Mouse (Mus musculus) layer of hippocampus, adult 18-20 months (tissue): ENCODE data around the gene Gm49318. TPM values are rescaled to one million over a fixed set of nuclear protein-coding genes. Genes with fewer than 3 reads are reported as not detected.
"Not testable (repeated sequence)": the region's sequence is repeated elsewhere in the genome, so short reads cannot be mapped to it uniquely, and the experiment has no call there.

Source experiments
- DNase-seq, 2 experiments: peaks; one replicate each; pipeline ENCODE4 v3.0.0; 2022; ENCODE audit warnings: low spot score in 2 of 2
- long read RNA-seq: library from polyadenylated mRNA; stranded (forward); transcript quantifications from one replicate; pipeline ENCODE4 v2.0.0, GENCODE M21; 2021
- total RNA-seq, 2 experiments: library from RNA; stranded (reverse); gene quantifications; 2 replicates each; pipeline ENCODE4 v1.2.3; 2021

Gm49318 gene
- 1 to 10 TPM; 2.0 to 4.4 TPM for total RNA-seq
- long read RNA-seq, partial matches to known transcripts: 0 of 3 reads
- long read RNA-seq, other reads (novel, unspliced or antisense): 3 of 3 reads

DNA sequence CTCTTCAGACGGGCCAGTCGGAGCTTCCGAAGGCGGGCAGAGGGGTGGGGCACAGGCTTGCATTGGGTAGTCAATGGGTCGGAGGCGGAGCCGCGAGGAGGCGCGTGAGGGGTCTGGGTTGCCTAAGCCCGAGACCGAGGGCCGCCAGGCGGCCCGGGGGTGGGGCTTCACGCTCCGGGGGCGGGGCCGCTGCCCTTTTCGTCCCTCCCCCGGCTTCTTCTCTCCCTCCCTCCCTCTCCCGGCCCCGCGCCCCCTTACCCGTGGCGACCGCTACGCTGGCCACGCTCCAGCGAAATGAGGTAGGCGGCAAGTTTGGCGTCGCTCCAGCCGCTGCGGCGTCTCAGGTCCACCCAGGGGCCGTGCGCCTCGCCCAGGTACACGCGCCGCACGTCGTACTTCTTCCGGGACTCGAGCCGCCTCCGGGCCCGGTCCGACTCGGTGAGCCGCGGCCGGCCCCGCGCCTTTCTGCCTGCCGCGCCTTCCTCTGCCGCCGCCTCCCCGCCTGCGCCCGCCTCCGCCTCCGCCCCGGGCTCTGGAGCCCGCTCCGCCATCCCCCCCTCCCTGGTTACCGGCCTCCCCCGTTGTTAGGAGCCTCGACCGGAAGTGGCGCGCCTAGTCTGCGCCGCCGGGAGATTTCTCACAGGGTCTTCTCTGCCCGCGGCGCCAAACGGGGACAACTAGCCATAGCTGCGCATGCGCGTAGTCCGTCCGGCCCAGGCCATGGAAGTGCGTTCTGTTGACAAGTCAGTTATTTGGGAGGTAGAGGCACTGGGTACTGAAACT lies at the start of gene Gm49318, which contains the start of gene Zfp653:
Gene Gm49318 (minus strand): TSS at position 469 of the 783 bp plus-strand sequence.
Gene Zfp653 (minus strand): TSS at position 586 of the 783 bp plus-strand sequence.
- peak; percentile 95 to 98 for DNase-seq

DNA sequence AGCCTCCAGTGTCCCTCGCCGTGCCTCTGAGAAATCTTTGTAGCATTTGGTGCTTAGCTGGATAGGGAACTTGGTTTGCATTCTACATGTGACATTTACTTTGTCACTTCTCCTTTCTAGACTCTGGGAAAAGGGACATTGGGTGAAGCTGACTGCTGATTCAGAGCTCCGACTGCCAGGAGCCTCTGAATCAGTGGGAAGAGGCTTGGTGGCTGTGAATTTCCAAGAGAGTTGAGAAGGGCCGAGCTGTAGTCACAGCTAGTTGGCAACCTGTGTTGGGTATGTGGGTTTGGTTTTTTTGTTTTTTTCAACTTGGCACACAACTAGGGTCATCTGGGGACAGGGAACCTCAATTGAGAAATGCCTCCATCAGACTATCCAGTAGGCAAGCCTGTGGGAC lies 48.5 kb upstream of the Gm49318 start:
- peak; percentile 29 to 37 for DNase-seq

- DNase-seq: peak; percentile 19 to 75
These were observed 46.8 kb upstream of the Gm49318 start for GRCm38 (mm10) chr9:22117754-22118456.

DNA sequence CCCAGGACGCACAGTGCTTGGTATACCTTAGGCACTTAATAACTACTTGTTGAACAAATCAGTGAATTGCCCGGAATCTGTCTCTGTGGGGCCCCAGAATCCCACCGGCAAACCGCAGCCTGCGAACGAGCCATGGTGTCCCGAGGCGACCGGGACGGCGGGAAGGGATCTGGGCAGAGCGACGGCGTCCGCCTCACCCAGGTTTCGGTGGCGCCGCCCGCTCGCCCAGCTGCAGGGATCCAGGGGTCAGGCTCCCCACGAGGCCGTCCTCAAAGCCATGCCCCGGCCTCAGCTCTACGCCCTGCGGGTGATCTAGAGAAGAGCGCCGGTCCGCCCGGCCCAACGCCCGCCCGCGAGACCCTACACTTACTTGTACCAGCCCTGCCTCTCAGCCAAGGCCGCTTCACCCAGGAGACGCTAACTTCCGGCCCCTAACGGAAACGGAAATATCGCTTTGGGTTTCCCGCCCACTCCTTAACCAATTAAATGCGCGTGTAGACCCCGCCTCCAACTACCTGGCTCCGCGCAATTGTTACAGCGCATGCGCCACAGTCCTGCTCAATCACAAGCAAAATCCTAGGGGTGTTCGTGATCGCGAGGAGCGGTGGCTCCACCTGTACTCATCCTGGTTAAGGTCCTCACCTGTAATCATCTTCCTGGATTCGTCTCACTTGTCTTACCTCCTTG lies 45.8 kb upstream of the Gm49318 start, which contains the start of gene Elof1:
Gene Elof1 (minus strand): TSS at position 433 of the 687 bp plus-strand sequence.
- peak; percentile 94 to 97 for DNase-seq

- no peak for DNase-seq
These were observed 45.0 kb upstream of the Gm49318 start for GRCm38 (mm10) chr9:22116086-22116485.

GRCm38 (mm10) chr9:22115635-22116034 lies 44.6 kb upstream of the Gm49318 start:
- no peak for DNase-seq

- DNase-seq: no peak
These were observed 37.1 kb upstream of the Gm49318 start for GRCm38 (mm10) chr9:22108194-22108593.

DNA sequence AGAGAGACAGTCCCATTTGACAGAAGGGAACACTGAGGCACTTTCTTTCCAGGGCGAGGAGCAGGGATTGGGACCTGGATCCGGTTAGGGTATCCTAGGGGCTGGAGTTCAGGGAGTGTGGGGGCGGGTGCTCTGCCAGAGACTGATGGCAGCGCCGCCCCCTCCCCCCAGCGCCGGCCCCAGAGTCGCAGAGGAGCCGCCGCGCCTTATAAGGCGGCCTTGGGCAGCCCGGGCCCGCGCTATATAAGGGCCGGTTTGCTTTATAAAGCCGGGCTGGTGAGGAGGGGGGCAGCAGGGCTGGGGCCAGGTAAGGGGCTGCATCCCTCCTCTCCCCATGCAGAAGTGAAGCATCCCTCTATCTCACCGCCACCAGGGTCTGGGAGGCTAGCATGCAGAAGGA lies 28.9 kb upstream of the Gm49318 start:
- no peak for DNase-seq

DNA sequence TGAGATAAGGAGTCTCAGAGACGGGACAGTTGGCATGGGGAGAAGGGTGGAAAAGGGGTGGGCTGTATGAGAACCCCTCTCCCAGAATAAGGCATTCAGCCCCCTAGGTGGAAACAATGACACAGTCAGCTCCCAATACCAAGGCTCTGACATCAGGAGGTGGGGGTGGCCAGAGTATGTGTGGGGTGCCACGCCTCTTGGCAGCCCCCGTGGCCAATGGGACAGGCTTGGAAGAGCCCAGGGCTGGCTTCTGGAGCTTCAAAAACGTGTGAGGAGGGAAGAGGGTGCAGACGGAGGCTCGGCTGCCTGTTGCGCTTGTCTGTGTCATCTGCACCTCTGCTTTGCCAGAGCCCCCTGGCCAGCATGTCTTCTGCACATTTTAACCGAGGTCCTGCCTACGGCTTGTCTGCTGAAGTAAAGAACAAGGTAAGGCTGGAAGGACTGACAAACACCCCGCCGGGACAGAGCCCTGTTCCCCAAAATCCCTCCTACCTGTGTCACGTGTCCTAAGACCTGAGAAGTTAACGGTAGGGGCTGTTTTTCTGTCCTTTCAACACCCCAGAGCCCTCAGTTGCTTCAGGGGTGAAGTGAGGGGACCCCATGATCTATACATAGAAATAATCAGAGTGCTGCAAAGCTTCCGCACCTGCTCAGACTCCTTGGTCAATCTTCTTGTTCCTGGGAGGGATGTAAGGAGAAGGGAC lies 28.1 kb upstream of the Gm49318 start, which contains the start of gene Cnn1:
Gene Cnn1 (plus strand): TSS at position 224 of the 704 bp plus-strand sequence.
- no peak for DNase-seq

GRCm38 (mm10) chr9:22095854-22096307 lies 24.8 kb upstream of the Gm49318 start:
- peak; percentile 62 to 71 for DNase-seq

DNA sequence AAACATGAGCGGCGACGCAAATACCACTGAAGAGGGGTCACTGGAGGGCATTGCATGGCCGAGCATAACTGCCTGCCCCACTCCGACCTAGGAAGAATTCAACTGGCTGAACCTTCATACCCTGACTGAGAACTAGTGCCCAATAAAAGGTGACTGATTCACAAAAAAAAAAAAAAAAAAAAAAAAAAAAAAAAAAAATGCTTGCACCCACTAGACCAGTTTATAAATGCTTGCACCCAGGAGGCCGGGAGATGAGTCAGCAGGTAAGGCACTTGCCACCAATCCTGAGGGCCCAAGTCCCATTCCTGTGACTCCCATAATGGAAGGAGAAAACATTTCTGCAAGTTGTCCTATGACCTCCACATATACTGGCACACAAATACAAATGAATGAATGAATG lies 21.7 kb upstream of the Gm49318 start:
- DNase-seq: no peak

DNA sequence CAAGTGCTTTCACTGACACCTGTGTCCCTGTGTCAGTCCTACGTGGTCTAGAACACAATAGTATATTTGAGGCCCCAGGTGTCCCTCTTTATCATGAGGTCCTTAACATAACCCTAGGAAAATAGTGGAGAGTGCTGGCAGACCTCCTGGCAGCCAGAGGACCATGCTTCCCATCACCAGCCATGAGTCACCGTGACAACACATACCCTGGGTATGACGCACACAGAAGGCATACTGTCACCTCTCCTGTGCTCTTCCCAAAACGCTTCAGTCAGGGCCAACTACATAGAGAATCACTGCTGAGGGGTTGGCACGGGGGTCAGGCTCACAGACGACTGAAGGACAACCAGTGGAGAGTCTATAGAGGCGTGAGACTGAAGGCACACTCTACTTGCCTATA lies 18.9 kb upstream of the Gm49318 start:
- no peak for DNase-seq

- no peak for DNase-seq
These were observed 18.2 kb upstream of the Gm49318 start for GRCm38 (mm10) chr9:22089281-22089680.

GRCm38 (mm10) chr9:22087034-22087618 lies 16.1 kb upstream of the Gm49318 start:
- DNase-seq: no peak

DNA sequence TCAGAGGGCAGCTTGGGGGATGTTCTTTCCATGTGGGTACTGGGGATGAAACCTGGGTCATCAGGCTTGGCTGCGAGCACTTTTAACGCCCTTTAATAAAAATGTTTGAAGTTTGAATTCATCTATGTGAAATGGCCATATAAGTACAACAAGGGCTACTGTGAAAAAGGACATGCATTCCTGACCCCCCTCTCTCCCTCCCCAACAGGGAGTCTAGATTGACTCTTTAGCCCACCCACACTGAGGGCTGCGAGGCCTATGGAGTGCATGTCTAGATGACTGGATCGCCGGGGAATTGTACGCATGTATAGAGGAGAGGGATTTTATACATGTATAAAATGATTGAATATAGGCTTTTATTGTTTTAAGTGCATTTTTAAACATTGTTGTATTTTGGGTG lies 15.0 kb upstream of the Gm49318 start:
- DNase-seq: no peak

DNA sequence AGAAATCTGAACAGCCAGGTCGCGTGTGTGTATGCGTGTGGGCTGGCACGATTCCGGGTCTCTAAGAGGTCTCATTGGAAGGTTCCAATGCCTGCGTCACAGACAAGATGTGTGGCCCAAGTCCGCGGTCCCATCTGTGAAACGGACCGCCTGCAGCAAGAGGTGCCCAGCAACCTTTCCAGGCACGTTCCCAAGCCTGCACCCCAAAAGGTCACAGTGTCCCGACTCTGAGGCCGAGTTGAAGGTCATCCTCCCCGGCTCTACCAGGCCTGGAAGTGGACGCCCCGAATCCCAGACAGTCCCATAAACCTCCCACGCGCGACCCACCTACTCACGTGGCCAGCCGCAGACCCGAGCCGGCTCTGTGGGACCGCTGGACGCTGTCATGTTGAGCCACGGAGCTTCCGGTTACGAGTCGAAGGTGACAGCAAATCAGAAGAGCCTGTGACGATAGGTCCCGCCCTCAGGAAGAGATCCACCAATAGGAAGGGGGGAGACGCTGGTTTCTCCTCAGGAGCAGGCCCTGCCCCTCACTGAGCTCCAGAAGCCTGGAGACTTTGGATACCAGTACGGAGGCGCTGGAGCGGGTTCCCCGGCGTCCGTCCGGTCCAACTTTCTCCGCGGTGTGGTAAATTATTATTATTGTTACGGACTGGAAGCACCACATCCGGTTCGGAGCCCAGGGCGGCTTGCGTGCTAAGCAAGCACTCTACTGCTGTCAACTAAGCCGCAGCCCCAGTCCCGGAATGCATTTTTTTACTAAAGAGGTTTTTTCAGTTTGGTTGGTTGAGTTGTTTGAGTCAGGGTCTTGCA lies 14.2 kb upstream of the Gm49318 start, which contains the start of gene Ecsit:
Gene Ecsit (minus strand): TSS at position 417 of the 813 bp plus-strand sequence.
- DNase-seq: peak; percentile 92 to 98

GRCm38 (mm10) chr9:22084667-22085021 lies 13.6 kb upstream of the Gm49318 start:
- DNase-seq: no peak

- DNase-seq: no peak
These were observed 5.2 kb upstream of the Gm49318 start for GRCm38 (mm10) chr9:22076223-22076622.

GRCm38 (mm10) chr9:22075778-22076177 lies 4.7 kb upstream of the Gm49318 start:
- not testable (repeated sequence) for DNase-seq
